Mouse (Mus musculus) myocyte (in vitro differentiated cells): Measurements from ENCODE around the gene Sec14l3. TPM values are rescaled to one million over a fixed set of nuclear protein-coding genes. Genes with fewer than 3 reads are reported as not detected.

Source experiments
- H3K27me3 ChIP-seq: one replicate; pipeline ENCODE4 v1.6.1; 2011; ENCODE audit not compliant: control insufficient read depth, insufficient read depth, insufficient read length
- H3K36me3 ChIP-seq: one replicate; pipeline ENCODE4 v1.6.1; 2011; ENCODE audit not compliant: control insufficient read depth, insufficient read depth
- H3K4me2 ChIP-seq: one replicate; pipeline ENCODE4 v1.6.1; 2011; ENCODE audit warnings: low read depth, control low read depth
- H3K4me3 ChIP-seq: one replicate; pipeline ENCODE4 v1.5.1; 2011; ENCODE audit warnings: mild to moderate bottlenecking, control low read depth, moderate library complexity
- H3K79me2 ChIP-seq: one replicate; pipeline ENCODE4 v1.6.1; 2011; ENCODE audit not compliant: control insufficient read depth, insufficient read depth
- H3ac ChIP-seq: one replicate; pipeline ENCODE4 v1.6.1; 2011; ENCODE audit not compliant: control insufficient read depth, insufficient read length
- CEBPB ChIP-seq: IDR thresholded peaks from 2 replicates; pipeline ENCODE4 v1.6.1; 2011; ENCODE audit warnings: mild to moderate bottlenecking, moderate library complexity; ENCODE audit not compliant: poor library complexity, insufficient read depth, severe bottlenecking
- E2F4 ChIP-seq: IDR thresholded peaks from one replicate; pipeline ENCODE4 v1.6.1; 2011; ENCODE audit warnings: mild to moderate bottlenecking, control low read depth, moderate library complexity; ENCODE audit not compliant: insufficient read depth
- MAX ChIP-seq: IDR thresholded peaks from one replicate; pipeline ENCODE4 v1.6.1; 2011; ENCODE audit warnings: low read depth, mild to moderate bottlenecking, control low read depth
- MYOD1 ChIP-seq, 3 experiments: IDR thresholded peaks; one replicate each; pipeline ENCODE4 v1.6.1; 2011; ENCODE audit warnings: control low read depth in 2 of 3, low read depth in 2 of 3, mild to moderate bottlenecking in 2 of 3, moderate library complexity in 1 of 3; ENCODE audit not compliant: insufficient read length in 2 of 3, control insufficient read depth in 1 of 3
- MYOG ChIP-seq, 3 experiments: IDR thresholded peaks; one replicate each; pipeline ENCODE4 v1.6.1; 2011; ENCODE audit warnings: control low read depth in 2 of 3, low read depth in 2 of 3, mild to moderate bottlenecking in 2 of 3; ENCODE audit not compliant: insufficient read length in 2 of 3, control insufficient read depth in 1 of 3, insufficient read depth in 1 of 3
- POLR2A ChIP-seq: IDR thresholded peaks from one replicate; pipeline ENCODE4 v1.6.1; 2011; ENCODE audit warnings: low read depth, mild to moderate bottlenecking, control low read depth, moderate library complexity; ENCODE audit not compliant: insufficient read length
- POLR2AphosphoS2 ChIP-seq: IDR thresholded peaks from one replicate; pipeline ENCODE4 v1.6.1; 2011; ENCODE audit warnings: low read depth, control low read depth; ENCODE audit not compliant: insufficient read length
- REST ChIP-seq: IDR thresholded peaks from one replicate; pipeline ENCODE4 v1.6.1; 2011; ENCODE audit warnings: mild to moderate bottlenecking, control low read depth, moderate library complexity; ENCODE audit not compliant: insufficient read depth, insufficient read length
- SRF ChIP-seq: IDR thresholded peaks from one replicate; pipeline ENCODE4 v1.6.1; 2011; ENCODE audit warnings: low read depth; ENCODE audit not compliant: control insufficient read depth, insufficient read length
- TCF12 ChIP-seq: IDR thresholded peaks from one replicate; pipeline ENCODE4 v1.6.1; 2011; ENCODE audit warnings: mild to moderate bottlenecking, control low read depth; ENCODE audit not compliant: poor library complexity, insufficient read depth, severe bottlenecking
- TCF3 ChIP-seq: IDR thresholded peaks from one replicate; pipeline ENCODE4 v1.6.1; 2011; ENCODE audit warnings: low read depth, control low read depth; ENCODE audit not compliant: insufficient read length
- USF1 ChIP-seq: IDR thresholded peaks from one replicate; pipeline ENCODE4 v1.6.1; 2011; ENCODE audit warnings: low read depth, mild to moderate bottlenecking, control low read depth, moderate library complexity
- polyA plus RNA-seq: library from polyadenylated mRNA; unstranded; fragments of >200 nt; fragmentation: generic; extraction: Trizol; gene quantifications from one replicate; pipeline ENCODE4 v1.2.1, GENCODE M21; 2012; ENCODE audit warnings: missing spikeins

The Sec14l3 gene
- polyA plus RNA-seq, 1 experiment, result not detected

GRCm38 (mm10) chr11:4097091-4097621 is 32.5 kb downstream of the Sec14l3 start:
- Histone ChIP-seq H3K79me2 (no peaks in the 10 kb centered on the region), H3K4me3 (peak overlapping the region; percentile 38), H3ac (peak overlapping the region; percentile 10), H3K27me3 (no peaks in the 10 kb centered on the region), H3K36me3 (no peaks in the 10 kb centered on the region), H3K4me2 (peak overlapping the region; percentile 99)
- TF ChIP-seq MYOD1 (IDR thresholded peaks at IDR 0.05; ENCODE audit: control insufficient read depth in 1 of 3, insufficient read length in 2 of 3, low read depth in 2 of 3) (no peak), REST (no peak), POLR2AphosphoS2 (no peak), USF1 (no peak), E2F4 (no peak), POLR2A (peak; percentile 26)

- H3K79me2 ChIP-seq, result no peaks in the 10 kb centered on the region
- H3ac ChIP-seq, result no peak overlapping the region
These were observed 33.5 kb downstream of the Sec14l3 start for GRCm38 (mm10) chr11:4098120-4098519.

GRCm38 (mm10) chr11:4098816-4099215 is 34.2 kb downstream of the Sec14l3 start:
- H3K4me2 ChIP-seq, result no peak overlapping the region

More at GRCm38 (mm10) chr11:4098120-4098519, 33.5 kb downstream of the Sec14l3 start:
- no peak for TF ChIP-seq TCF3
- no peak for TF ChIP-seq E2F4
- no peak for TF ChIP-seq MAX
- no peak for TF ChIP-seq POLR2A
- no peak for TF ChIP-seq SRF
- TF ChIP-seq REST, result no peak
- TF ChIP-seq USF1, result no peak
- no peak for TF ChIP-seq POLR2AphosphoS2
- TF ChIP-seq CEBPB, result no peak
- Histone ChIP-seq H3K4me3 (no peak overlapping the region), H3K27me3 (no peaks in the 10 kb centered on the region), H3K4me2 (no peak overlapping the region), H3K36me3 (no peaks in the 10 kb centered on the region)

GRCm38 (mm10) chr11:4099447-4099846 is 34.8 kb downstream of the Sec14l3 start:
- Histone ChIP-seq H3K4me2 (no peak overlapping the region), H3K36me3 (no peaks in the 10 kb centered on the region), H3K4me3 (no peak overlapping the region), H3ac (no peak overlapping the region), H3K27me3 (no peaks in the 10 kb centered on the region), H3K79me2 (no peaks in the 10 kb centered on the region)
- no peak for TF ChIP-seq MYOG (IDR thresholded peaks at IDR 0.05; ENCODE audit: control insufficient read depth in 1 of 3, insufficient read depth in 1 of 3, insufficient read length in 2 of 3, low read depth in 2 of 3)
- no peak for TF ChIP-seq SRF
- no peak for TF ChIP-seq E2F4
- no peak for TF ChIP-seq REST
- no peak for TF ChIP-seq CEBPB
- no peak for TF ChIP-seq TCF3
- no peak for TF ChIP-seq MYOD1 (IDR thresholded peaks at IDR 0.05; ENCODE audit: control insufficient read depth in 1 of 3, insufficient read length in 2 of 3, low read depth in 2 of 3)
- TF ChIP-seq TCF12, result no peak

More at GRCm38 (mm10) chr11:4098816-4099215, 34.2 kb downstream of the Sec14l3 start:
- TF ChIP-seq USF1 (no peak), MYOD1 (IDR thresholded peaks at IDR 0.05; ENCODE audit: control insufficient read depth in 1 of 3, insufficient read length in 2 of 3, low read depth in 2 of 3) (peak; percentile 23 to 58 (median 49))
- no peaks in the 10 kb centered on the region for H3K79me2 ChIP-seq
- no peaks in the 10 kb centered on the region for H3K36me3 ChIP-seq
- no peaks in the 10 kb centered on the region for H3K27me3 ChIP-seq
- H3K4me3 ChIP-seq, result no peak overlapping the region
- no peak overlapping the region for H3ac ChIP-seq

GRCm38 (mm10) chr11:4101851-4102250 is 37.2 kb downstream of the Sec14l3 start:
- Histone ChIP-seq H3K79me2 (no peaks in the 10 kb centered on the region), H3K4me3 (no peak overlapping the region)
- peak; percentile 89 to 99 (median 96) for TF ChIP-seq MYOD1 (IDR thresholded peaks at IDR 0.05; ENCODE audit: control insufficient read depth in 1 of 3, insufficient read length in 2 of 3, low read depth in 2 of 3)
- peak in 2 of 3 experiments; percentile 37 to 55 for TF ChIP-seq MYOG (IDR thresholded peaks at IDR 0.05; ENCODE audit: control insufficient read depth in 1 of 3, insufficient read depth in 1 of 3, insufficient read length in 2 of 3, low read depth in 2 of 3)
- peak; percentile 63 for TF ChIP-seq TCF3
- TF ChIP-seq MAX, result no peak

More at GRCm38 (mm10) chr11:4101851-4102250, 37.2 kb downstream of the Sec14l3 start:
- Histone ChIP-seq H3K36me3 (no peaks in the 10 kb centered on the region), H3ac (no peak overlapping the region), H3K4me2 (peak overlapping the region; percentile 47), H3K27me3 (no peaks in the 10 kb centered on the region)
